Mouse (Mus musculus) CH12.LX (cell line): Measurements from ENCODE around the gene Pde4d. TPM values are rescaled to one million over a fixed set of nuclear protein-coding genes. Genes with fewer than 3 reads are reported as not detected.

ENCODE experiments used
- DNase-seq: peaks from one replicate; pipeline ENCODE4 v3.0.0-alpha.2; 2013; ENCODE audit errors: extremely low read depth
- H3K27ac ChIP-seq: 2 replicates; pipeline ENCODE4 v1.5.1; 2012; ENCODE audit warnings: low read depth, mild to moderate bottlenecking, control low read depth, moderate library complexity; ENCODE audit not compliant: insufficient read depth
- H3K27me3 ChIP-seq: replicated peaks from 2 replicates; pipeline ENCODE3; 2012; ENCODE audit warnings: inconsistent platforms
- H3K36me3 ChIP-seq, 2 experiments: replicated peaks in 1 of 2; 2 replicates each; pipeline versions ENCODE3 to v1.6.1; 2012; ENCODE audit warnings: inconsistent platforms in 1 of 2, low read length in 1 of 2, mild to moderate bottlenecking in 1 of 2, mixed read lengths in 1 of 2, moderate library complexity in 1 of 2; ENCODE audit not compliant: control insufficient read depth in 1 of 2, insufficient read depth in 1 of 2
- H3K4me1 ChIP-seq, 2 experiments: 2 replicates each; pipeline ENCODE4 v1.6.1; 2012; ENCODE audit warnings: inconsistent platforms in 1 of 2, moderate library complexity in 1 of 2; ENCODE audit not compliant: insufficient read depth in 2 of 2, control insufficient read depth in 1 of 2
- H3K4me2 ChIP-seq: 2 replicates; pipeline ENCODE4 v1.6.1; 2012; ENCODE audit warnings: low read depth, mild to moderate bottlenecking, control low read depth; ENCODE audit not compliant: poor library complexity, insufficient read depth, severe bottlenecking
- H3K4me3 ChIP-seq, 3 experiments: fragments of 150-350 bp in 1 of 3; sonication (generic) in 1 of 3; replicated peaks in 1 of 3; 2 replicates each; pipeline versions ENCODE3 to v1.5.1; 2011 to 2012; ENCODE audit warnings: low read depth in 2 of 3, low read length in 2 of 3, mild to moderate bottlenecking in 2 of 3, moderate library complexity in 2 of 3, control low read depth in 1 of 3, improper control_type of control experiment in 1 of 3, inconsistent platforms in 1 of 3, mixed read lengths in 1 of 3; ENCODE audit not compliant: poor library complexity in 1 of 3
- H3K79me2 ChIP-seq: replicated peaks from 2 replicates; pipeline ENCODE4 v1.6.1; 2012; ENCODE audit warnings: mild to moderate bottlenecking, moderate library complexity; ENCODE audit not compliant: control insufficient read depth, poor library complexity, insufficient read depth, severe bottlenecking; ENCODE audit errors: extremely low read depth
- H3K9ac ChIP-seq: 2 replicates; pipeline ENCODE4 v1.6.1; 2012; ENCODE audit warnings: low read depth, mild to moderate bottlenecking, control low read depth, moderate library complexity; ENCODE audit not compliant: insufficient read depth
- H3K9me3 ChIP-seq: replicated peaks from 2 replicates; pipeline ENCODE3; 2012; ENCODE audit warnings: low read length, inconsistent platforms, mixed read lengths
- BHLHE40 ChIP-seq: IDR thresholded peaks from 2 replicates; pipeline ENCODE4 v1.6.1; 2011; ENCODE audit warnings: mild to moderate bottlenecking, low read depth, low read length, improper control_type of control experiment
- CTCF ChIP-seq, 2 experiments: IDR thresholded peaks in 1 of 2; conservative IDR thresholded peaks in 1 of 2; 2 replicates each; pipeline ENCODE4 v1.5.1; 2011 to 2012; ENCODE audit warnings: low read depth in 2 of 2, low read length in 2 of 2, improper control_type of control experiment in 1 of 2, inconsistent platforms in 1 of 2, mild to moderate bottlenecking in 1 of 2, moderate library complexity in 1 of 2
- E2F4 ChIP-seq: IDR thresholded peaks from 2 replicates; pipeline ENCODE4 v1.6.1; 2011; ENCODE audit warnings: low read depth, low read length, improper control_type of control experiment; ENCODE audit not compliant: insufficient replicate concordance
- ELF1 ChIP-seq: IDR thresholded peaks from 2 replicates; pipeline ENCODE4 v1.6.1; 2014; ENCODE audit warnings: low read depth, mild to moderate bottlenecking, inconsistent platforms, low read length, improper control_type of control experiment
- ETS1 ChIP-seq: conservative IDR thresholded peaks from 2 replicates; pipeline ENCODE4 v1.6.1; 2012; ENCODE audit warnings: low read depth, mild to moderate bottlenecking, inconsistent platforms, low read length, improper control_type of control experiment, moderate library complexity
- IRF4 ChIP-seq: IDR thresholded peaks from 2 replicates; pipeline ENCODE4 v1.6.1; 2014; ENCODE audit warnings: low read depth, mild to moderate bottlenecking, inconsistent platforms, low read length, improper control_type of control experiment
- KAT2A ChIP-seq: IDR thresholded peaks from 2 replicates; pipeline ENCODE4 v1.6.1; 2012; ENCODE audit warnings: low read length, improper control_type of control experiment, inconsistent platforms; ENCODE audit not compliant: insufficient replicate concordance
- MAZ ChIP-seq: IDR thresholded peaks from 2 replicates; pipeline ENCODE4 v1.6.1; 2012; ENCODE audit warnings: low read depth, mild to moderate bottlenecking, inconsistent platforms, low read length, improper control_type of control experiment, moderate library complexity
- MYC ChIP-seq: IDR thresholded peaks from 2 replicates; pipeline ENCODE4 v1.6.1; 2011; ENCODE audit warnings: low read depth, mild to moderate bottlenecking, improper control_type of control experiment, low read length
- NELFE ChIP-seq: IDR thresholded peaks from 2 replicates; pipeline ENCODE4 v1.6.1; 2011; ENCODE audit warnings: low read depth, low read length, improper control_type of control experiment
- NRF1 ChIP-seq: IDR thresholded peaks from 2 replicates; pipeline ENCODE4 v1.6.1; 2014; ENCODE audit warnings: low read depth, mild to moderate bottlenecking, inconsistent platforms, low read length, improper control_type of control experiment, moderate library complexity
- PAX5 ChIP-seq: IDR thresholded peaks from 2 replicates; pipeline ENCODE4 v1.6.1; 2012; ENCODE audit warnings: low read length, inconsistent platforms, mixed read lengths
- POLR2A ChIP-seq: IDR thresholded peaks from 2 replicates; pipeline ENCODE4 v1.6.1; 2011; ENCODE audit warnings: low read depth, mild to moderate bottlenecking, improper control_type of control experiment, low read length
- TCF12 ChIP-seq: IDR thresholded peaks from 2 replicates; pipeline ENCODE4 v1.6.1; 2014; ENCODE audit warnings: low read depth, mild to moderate bottlenecking, inconsistent platforms, low read length, improper control_type of control experiment
- UBTF ChIP-seq: IDR thresholded peaks from 2 replicates; pipeline ENCODE4 v1.6.1; 2012; ENCODE audit warnings: low read depth, mild to moderate bottlenecking, inconsistent platforms, low read length, improper control_type of control experiment, moderate library complexity
- USF1 ChIP-seq: IDR thresholded peaks from 2 replicates; pipeline ENCODE4 v1.6.1; 2014; ENCODE audit warnings: low read depth, mild to moderate bottlenecking, inconsistent platforms, low read length, improper control_type of control experiment
- USF2 ChIP-seq: conservative IDR thresholded peaks from 2 replicates; pipeline ENCODE4 v1.6.1; 2011; ENCODE audit warnings: low read depth, low read length, improper control_type of control experiment
- dilution Hi-C: fragments of 300-500 bp; cut with MboI; formaldehyde crosslinking; loops from 2 replicates; pipeline ENCODE4 v1.14.3; 2020; ENCODE audit warnings: low sequenced_read_pairs; ENCODE audit not compliant: extremely low pct_unique_long_range_greater_than_20kb, extremely low pct_ligation_motif_present
- in situ Hi-C: fragments of 300-500 bp; cut with MboI; formaldehyde crosslinking; loops from 3 replicates; pipeline ENCODE4 v1.14.3; 2019; ENCODE audit warnings: low sequenced_read_pairs, low pct_ligation_motif_present, low pct_unique_long_range_greater_than_20kb, mixed read lengths
- polyA plus RNA-seq: library from polyadenylated mRNA; unstranded; fragments of >175 nt; gene quantifications from 2 replicates; pipeline ENCODE4 v1.2.1, GENCODE M21; 2012; ENCODE audit warnings: low read depth; ENCODE audit not compliant: insufficient read length
- total RNA-seq, 2 experiments: library from RNA; depleted of rRNA; stranded (reverse); fragments of 300-350 nt in 1 of 2; fragments of >200 nt in 1 of 2; gene quantifications; 2 replicates each; pipeline ENCODE4 v1.2.3; 2012 to 2014

The Pde4d gene
- total and polyA plus RNA-seq, 3 experiments: not detected

GRCm38 (mm10) chr13:109605140-109605539 lies 1155.4 kb downstream of the Pde4d start:
- H3K4me3 ChIP-seq: no peak overlapping the region
- H3K36me3 ChIP-seq: no peaks in the 10 kb centered on the region
- H3K9me3 ChIP-seq: peaks cover 37% of the 10 kb centered on the region
- no peak for DNase-seq
- no peak overlapping the region for H3K27ac ChIP-seq
- H3K4me1 ChIP-seq: no peaks in the 10 kb centered on the region
- dilution Hi-C loops (no loop called here), in situ Hi-C loops (no loop called here)
- no peaks in the 10 kb centered on the region for H3K27me3 ChIP-seq
- H3K79me2 ChIP-seq: no peaks in the 10 kb centered on the region
- no peak overlapping the region for H3K9ac ChIP-seq
- TF ChIP-seq KAT2A (no peak), BHLHE40 (no peak), MYC (no peak), POLR2A (no peak), MAZ (no peak)
- H3K4me2 ChIP-seq: no peak overlapping the region

GRCm38 (mm10) chr13:109609106-109609804 lies 1159.5 kb downstream of the Pde4d start:
- H3K4me3 ChIP-seq: no peak overlapping the region
- H3K9me3 ChIP-seq: peaks cover 39% of the 10 kb centered on the region
- H3K4me2 ChIP-seq: no peak overlapping the region
- no peaks in the 10 kb centered on the region for H3K4me1 ChIP-seq
- H3K27ac ChIP-seq: no peak overlapping the region
- H3K27me3 ChIP-seq: no peaks in the 10 kb centered on the region
- no peaks in the 10 kb centered on the region for H3K79me2 ChIP-seq
- in situ Hi-C loops: no loop called here
- H3K9ac ChIP-seq: no peak overlapping the region
- no peak for TF ChIP-seq ELF1
- TF ChIP-seq IRF4: no peak
- no peak for TF ChIP-seq USF1
- TF ChIP-seq TCF12: no peak
- TF ChIP-seq UBTF: no peak
- TF ChIP-seq NRF1: no peak
- no peak for TF ChIP-seq E2F4
- TF ChIP-seq CTCF (conservative IDR thresholded peaks at IDR 0.05 in 1 of 2, IDR thresholded peaks at IDR 0.05 in 1 of 2; ENCODE audit: low read depth in 2 of 2, low read length in 2 of 2): no peak
- no peak for TF ChIP-seq PAX5
- TF ChIP-seq ETS1: no peak
- no peak for TF ChIP-seq USF2
- TF ChIP-seq NELFE: no peak
- TF ChIP-seq, all 38 proteins: peak for 0
- DNase-seq: no peak
- dilution Hi-C loops: no loop called here
- no peaks in the 10 kb centered on the region for H3K36me3 ChIP-seq
